Mouse (Mus musculus) ovary, postnatal 14 days (tissue): ENCODE measurements around the gene Mical1.

Source experiments
- DNase-seq: peaks from one replicate; pipeline ENCODE4 v3.0.0; 2022; ENCODE audit warnings: low spot score

Gene Mical1

GRCm38 (mm10) chr10:41477278-41478181 lies 1.4 kb downstream of the Mical1 start:
- peak; percentile 26 for DNase-seq

DNA sequence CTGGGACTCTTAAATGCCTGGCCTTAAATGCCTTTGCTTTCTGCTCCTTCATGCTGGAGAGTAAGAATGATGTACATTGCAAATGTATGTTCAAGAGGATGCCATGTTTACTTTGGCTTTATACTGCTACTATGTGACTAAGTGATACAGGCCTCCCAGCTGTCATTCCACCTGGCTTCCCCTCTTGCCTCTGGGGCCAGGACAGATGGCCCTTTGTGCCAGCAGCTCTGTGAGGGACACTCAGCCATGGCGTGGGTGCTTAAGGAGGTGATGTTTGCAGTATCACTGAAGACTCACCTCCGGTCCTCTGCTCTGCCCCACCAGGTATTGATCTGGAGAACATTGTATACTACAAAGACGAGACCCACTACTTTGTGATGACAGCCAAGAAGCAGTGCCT lies 3.8 kb downstream of the Mical1 start:
- no peak for DNase-seq

GRCm38 (mm10) chr10:41480938-41481880 lies 5.1 kb downstream of the Mical1 start:
- no peak for DNase-seq

GRCm38 (mm10) chr10:41482446-41482845 lies 6.3 kb downstream of the Mical1 start:
- DNase-seq, result no peak

DNA sequence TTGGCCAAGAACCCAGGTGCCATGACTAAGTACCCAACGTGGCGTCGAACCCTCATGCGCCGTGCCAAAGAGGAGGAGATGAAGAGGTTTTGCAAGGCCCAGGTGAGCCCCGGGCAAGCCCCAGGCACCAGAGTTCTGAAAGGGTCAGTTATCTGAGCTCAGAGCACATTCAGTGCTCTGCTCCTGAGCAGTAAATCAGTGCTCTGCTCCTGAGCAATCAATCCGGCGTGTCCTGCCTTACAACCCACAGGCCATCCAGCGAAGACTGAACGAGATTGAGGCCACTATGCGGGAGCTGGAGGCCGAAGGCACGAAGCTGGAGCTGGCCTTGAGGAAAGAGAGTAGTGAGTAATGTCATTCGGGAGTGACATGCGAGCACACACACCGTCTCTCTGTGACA lies 9.7 kb downstream of the Mical1 start:
- DNase-seq, result no peak

DNA sequence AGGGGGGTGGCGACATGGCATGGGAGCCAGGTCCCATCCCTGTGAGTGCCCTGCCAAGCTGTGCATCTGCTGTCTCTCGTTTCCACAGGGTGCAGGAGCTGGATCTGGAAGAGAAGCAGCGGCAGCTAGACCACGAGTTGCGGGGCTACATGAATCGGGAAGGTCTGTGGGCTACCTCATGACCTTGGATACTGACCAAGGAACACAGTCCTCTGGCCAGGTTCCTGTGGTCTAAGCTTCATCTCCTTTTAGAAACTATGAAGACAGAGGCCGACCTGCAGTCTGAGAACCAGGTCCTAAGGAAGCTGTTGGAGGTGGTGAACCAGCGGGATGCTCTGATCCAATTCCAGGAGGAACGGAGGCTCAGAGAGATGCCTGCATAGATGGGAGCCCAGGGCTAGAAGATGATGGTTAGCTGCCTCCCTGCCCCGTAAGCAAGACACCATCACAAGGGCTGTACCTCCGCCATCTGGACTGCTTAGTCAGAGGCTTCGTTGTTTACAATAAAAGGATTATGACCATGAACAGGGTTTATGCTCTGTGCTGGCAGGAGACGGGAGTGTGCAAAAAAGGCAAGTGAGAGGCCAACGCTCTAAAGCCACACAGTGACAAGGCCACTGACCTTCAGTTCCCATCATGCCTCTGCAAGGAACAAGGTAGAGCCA lies 10.5 kb downstream of the Mical1 start:
- DNase-seq, result no peak

GRCm38 (mm10) chr10:41488877-41489276 lies 12.8 kb downstream of the Mical1 start:
- DNase-seq, result no peak

GRCm38 (mm10) chr10:41489294-41489693 lies 13.2 kb downstream of the Mical1 start:
- no peak for DNase-seq

GRCm38 (mm10) chr10:41489708-41490517 lies 13.8 kb downstream of the Mical1 start, which contains the start of the genes Smpd2 and Ppil6:
Gene Smpd2 (minus strand): TSS chr10:41490369.
Gene Ppil6 (plus strand): TSS chr10:41490439.
- DNase-seq, result peak; percentile 91

DNA sequence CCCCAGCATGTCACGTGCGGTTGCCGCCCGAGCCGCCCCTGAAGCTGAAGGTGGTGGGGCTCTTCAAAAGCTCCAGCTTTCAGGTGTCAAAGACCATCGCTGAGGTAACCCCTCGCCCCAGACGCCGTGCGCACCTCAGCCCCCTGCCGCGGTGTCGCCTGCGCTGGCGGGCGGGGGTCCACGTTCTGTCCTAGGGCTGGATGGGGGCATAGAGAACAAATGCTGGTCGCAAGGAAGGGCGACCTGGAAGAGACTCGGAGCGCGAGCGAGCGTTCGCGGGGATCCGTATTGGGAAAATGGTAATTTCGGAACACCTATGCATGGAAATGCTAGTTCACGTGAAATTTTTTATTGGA lies 14.4 kb downstream of the Mical1 start:
- no peak for DNase-seq

- no peak for DNase-seq
Measured at GRCm38 (mm10) chr10:41491111-41491510, 15.0 kb downstream of the Mical1 start.

DNA sequence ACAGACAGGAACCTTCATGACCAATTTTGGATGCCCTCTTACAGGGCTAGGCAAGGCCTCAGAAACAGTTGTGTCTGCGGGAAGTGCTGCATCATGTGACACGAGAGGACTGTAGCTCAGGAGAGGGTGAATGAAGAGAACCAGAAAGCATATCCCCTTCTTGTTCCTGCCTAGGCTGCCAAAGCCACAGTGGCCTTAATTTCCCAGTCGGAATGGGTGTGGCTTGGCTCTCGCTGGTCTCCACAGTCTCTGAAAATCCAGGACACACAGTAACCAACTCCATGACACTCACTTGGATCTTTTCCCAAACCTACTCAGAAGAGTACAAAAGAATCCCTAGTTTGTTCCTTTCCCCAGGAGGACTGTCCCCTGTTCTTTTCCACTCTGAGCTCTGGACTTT lies 24.8 kb downstream of the Mical1 start:
- no peak for DNase-seq

- no peak for DNase-seq
Measured at GRCm38 (mm10) chr10:41504996-41505395, 28.9 kb downstream of the Mical1 start.

DNA sequence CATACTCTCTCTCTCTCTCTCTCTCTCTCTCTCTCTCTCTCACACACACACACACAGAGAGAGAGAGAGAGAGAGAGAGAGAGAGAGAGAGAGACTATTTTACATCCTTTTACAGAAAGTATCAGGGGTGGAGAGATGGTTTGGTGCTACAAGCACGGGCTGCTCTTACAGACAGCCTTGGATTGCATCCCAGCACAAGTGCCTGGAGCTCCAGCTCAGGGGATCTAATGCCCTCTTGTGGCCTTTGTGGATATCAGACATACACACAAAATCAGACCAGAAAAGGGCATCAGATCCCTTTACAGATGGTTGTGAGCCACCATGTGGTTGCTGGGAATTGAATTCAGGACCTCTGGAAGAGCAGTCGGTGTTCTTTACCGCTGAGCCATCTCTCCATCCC lies 29.3 kb downstream of the Mical1 start:
- peak; percentile 45 for DNase-seq

- DNase-seq, result no peak
Measured at GRCm38 (mm10) chr10:41509160-41509559, 33.0 kb downstream of the Mical1 start.

DNA sequence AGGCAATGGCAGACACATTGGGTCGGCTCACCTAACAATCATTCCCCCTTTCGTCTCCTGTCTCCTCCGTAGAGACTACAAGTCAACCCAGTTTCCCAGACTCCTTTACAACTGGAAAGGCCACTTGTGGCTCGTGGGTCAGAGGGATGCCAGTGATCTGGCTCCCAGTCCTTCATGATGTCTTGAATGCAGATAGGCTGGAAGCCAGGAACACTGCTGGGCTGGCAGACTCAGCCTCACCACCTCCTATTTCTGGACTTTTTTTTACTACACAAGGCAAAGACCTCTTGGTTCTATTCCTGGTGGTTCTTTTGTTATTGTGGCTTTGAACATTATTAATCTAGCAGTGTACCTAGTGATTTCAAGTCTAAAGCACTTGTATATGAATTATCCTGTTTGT lies 38.2 kb downstream of the Mical1 start:
- DNase-seq, result no peak

DNA sequence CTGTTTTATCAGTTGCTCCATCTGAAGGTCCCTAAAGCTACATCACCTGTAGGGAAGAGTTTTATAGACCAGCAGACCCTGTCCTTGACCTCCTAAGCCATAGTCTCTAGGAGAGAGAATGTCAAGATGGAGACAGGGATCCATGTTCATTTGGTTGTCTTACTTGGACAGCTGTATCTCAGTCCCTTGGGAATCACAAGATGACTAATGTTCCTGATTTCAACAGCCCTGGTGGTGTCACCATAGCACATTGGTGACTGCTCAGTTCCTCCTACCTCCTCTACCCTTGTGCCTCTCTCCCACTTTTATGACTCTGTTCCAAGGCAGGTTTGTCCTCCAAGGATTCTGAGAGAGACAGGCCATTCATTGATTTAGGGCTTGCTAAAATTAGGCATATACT lies 38.8 kb downstream of the Mical1 start:
- no peak for DNase-seq

DNA sequence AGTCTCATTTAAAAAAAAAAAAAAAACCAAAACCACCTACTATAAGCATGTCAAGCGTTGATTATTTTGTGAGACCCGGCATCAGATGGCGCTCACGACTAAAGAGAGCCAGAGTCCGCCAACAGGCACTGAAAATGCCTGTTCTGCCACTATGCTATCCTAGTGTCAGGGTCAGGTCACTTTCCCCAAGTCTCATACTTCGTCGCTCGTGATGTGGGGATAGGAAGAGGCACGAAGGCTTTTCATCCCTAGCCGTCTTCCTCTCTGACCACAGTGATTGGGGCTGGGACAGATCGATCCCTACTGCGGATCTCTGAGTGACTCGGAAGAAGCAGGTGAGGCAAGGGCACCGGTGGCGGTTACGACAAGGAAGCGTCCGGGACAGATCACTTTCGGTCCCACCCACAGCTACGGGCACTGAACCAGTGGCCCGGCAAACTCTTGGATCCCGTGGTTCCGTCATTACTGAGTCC lies 42.4 kb downstream of the Mical1 start:
- peak; percentile 49 for DNase-seq

DNA sequence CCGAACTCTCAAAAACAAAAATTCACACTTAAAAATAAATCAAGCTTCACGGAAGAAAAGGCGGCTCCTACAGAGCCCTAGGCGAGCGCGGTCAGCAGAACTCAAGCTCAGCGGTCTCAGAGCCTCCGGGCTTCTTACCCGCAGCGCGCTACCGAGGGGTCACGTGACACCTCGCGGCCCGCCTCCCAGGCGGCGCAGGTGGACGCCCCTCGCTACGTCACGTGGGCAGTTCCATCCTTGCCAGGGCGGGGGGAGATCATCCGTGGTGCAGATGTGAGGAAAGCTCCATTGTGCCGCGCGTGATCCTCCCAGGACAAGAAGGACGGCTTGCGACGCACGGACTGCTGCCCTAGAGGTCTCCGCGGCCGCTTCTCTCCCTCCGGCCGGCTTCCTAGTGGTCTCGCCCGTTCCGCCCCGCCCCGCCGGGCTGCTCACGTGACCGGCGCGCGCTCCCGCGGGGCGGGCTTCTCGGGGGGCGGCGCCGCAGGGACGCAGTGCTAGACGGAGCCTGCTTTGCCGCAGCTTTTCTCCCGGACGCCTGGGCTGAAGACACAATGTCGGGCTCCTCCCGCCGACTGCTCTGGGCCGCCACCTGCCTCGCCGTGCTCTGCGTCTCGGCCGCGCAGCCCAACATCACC lies 43.0 kb downstream of the Mical1 start, which contains the start of gene Cd164:
Gene Cd164, plus strand, starts transcription at position 434 of the 638 bp plus-strand sequence.
- DNase-seq, result peak; percentile 90

GRCm38 (mm10) chr10:41519640-41520409 lies 43.7 kb downstream of the Mical1 start:
- peak; percentile 22 for DNase-seq
